In genomic region chr13:109638273-109638672, GRCm38 (mm10) we compare ENCODE assay signal across 20 mouse cellular contexts.
A peak's percentile ranks its signal among the peaks of the same experiment; 100 is the strongest.
DNase-seq lines count a peak whose midpoint lies in the region; ATAC-seq and TF ChIP-seq lines count a peak whose summit lies in the region.
"Had no signal": no experiment of that assay in that cellular context is flagged by ENCODE, and none has a peak within 500 bp of the region (broad histone marks: within the 10 kb centered on the region; RNA-seq: fewer than 3 reads in every experiment).

No protein-coding gene starts in this region.

- no peak overlapping the region for H3K4me3 ChIP-seq in gastrocnemius, adult 2 months
- H3K4me3 ChIP-seq in heart, embryonic 16.5 days (ENCODE audit: low read length): no peak overlapping the region
- no peak overlapping the region for H3K4me3 ChIP-seq in brown adipose tissue, adult 24 weeks (ENCODE audit: insufficient read depth, low read depth, low read length)
- H3K4me3 ChIP-seq: embryonic facial prominence, embryonic 12.5 days; heart, adult 2 months; heart, embryonic 15.5 days had no signal

- DNase-seq in gastrocnemius, adult 2 months: no peak
- DNase-seq in gastrocnemius, postnatal 25 days: no peak
- DNase-seq in heart, postnatal 36 days: no peak
- no peak for DNase-seq in layer of hippocampus, postnatal 36 days
- DNase-seq: adrenal gland, adult 2 months; adrenal gland, postnatal 25 days; cerebellum, adult 11 months; cerebellum, adult 8-10 months; cerebellum, postnatal 14 days; gastrocnemius, postnatal 36 days; heart, adult 2 months; kidney, adult 8-10 months had no signal

- no peak for TF ChIP-seq CTCF in gastrocnemius, adult 2 months (IDR thresholded peaks at IDR 0.05)

- H3K4me2 ChIP-seq in heart, embryonic 16.5 days (ENCODE audit: low read depth, low read length): no peak overlapping the region
- H3K4me2 ChIP-seq: embryonic facial prominence, embryonic 12.5 days; heart, embryonic 15.5 days; hindbrain, embryonic 14.5 days had no signal

- H3K4me1 ChIP-seq in heart, embryonic 16.5 days (ENCODE audit: control insufficient read depth, insufficient read depth, low read length): peaks cover 25% of the 10 kb centered on the region
- peaks cover 12% of the 10 kb centered on the region for H3K4me1 ChIP-seq in brown adipose tissue, adult 24 weeks (ENCODE audit: control insufficient read depth, insufficient read depth, insufficient read length, low read length)
- H3K4me1 ChIP-seq: embryonic facial prominence, embryonic 12.5 days had no signal

- H3K27me3 ChIP-seq in heart, embryonic 16.5 days (ENCODE audit: control insufficient read depth, insufficient read depth, low read length): no peaks in the 10 kb centered on the region
- H3K27me3 ChIP-seq: embryonic facial prominence, embryonic 12.5 days; heart, embryonic 15.5 days had no signal

- H3K9me3 ChIP-seq in heart, embryonic 16.5 days (replicated peaks; ENCODE audit: control insufficient read depth, low read length): no peaks in the 10 kb centered on the region
- H3K9me3 ChIP-seq: embryonic facial prominence, embryonic 12.5 days; heart, embryonic 15.5 days had no signal

- H3K9ac ChIP-seq in heart, embryonic 16.5 days (ENCODE audit: low read length): no peak overlapping the region
- H3K9ac ChIP-seq: embryonic facial prominence, embryonic 12.5 days; heart, embryonic 15.5 days; hindbrain, embryonic 14.5 days had no signal

- intact Hi-C loops in gastrocnemius, adult 2 months (cut with DNase I): no loop called here
- intact Hi-C loops in heart, postnatal 36 days (cut with DNase I): no loop called here

- H3K27ac ChIP-seq in gastrocnemius, adult 2 months: peak overlapping the region; percentile 28; the same call in 1 of the 2 replicates
- 0 out of 2 replicates have a peak overlapping the region, but pooled peaks have one; percentile 27 for H3K27ac ChIP-seq in heart, embryonic 16.5 days (ENCODE audit: low read length)
- 0 out of 2 replicates have a peak overlapping the region, but pooled peaks have one; percentile 41 for H3K27ac ChIP-seq in brown adipose tissue, adult 24 weeks (replicated peaks; ENCODE audit: low read depth, low read length)
- H3K27ac ChIP-seq: embryonic facial prominence, embryonic 12.5 days; heart, adult 2 months; heart, embryonic 15.5 days; hindbrain, embryonic 14.5 days had no signal

- H3K36me3 ChIP-seq in heart, embryonic 16.5 days (ENCODE audit: control insufficient read depth, insufficient read depth): no peaks in the 10 kb centered on the region
- H3K36me3 ChIP-seq: embryonic facial prominence, embryonic 12.5 days; heart, embryonic 15.5 days had no signal

- ATAC-seq in heart, embryonic 16.5 days (replicated peaks; ENCODE audit: extremely low read depth, insufficient read depth, low FRiP score): no peak
- 0 out of 2 replicates have a peak, but pooled peaks have one; percentile 13 for ATAC-seq in granulocyte monocyte progenitor cell, adult 5-6 weeks (replicated peaks; ENCODE audit: poor library complexity, severe bottlenecking)
- ATAC-seq: inflammation-experienced regulatory T-cells, adult 6 months; intestine, postnatal 0 days had no signal
